Mouse (Mus musculus) cerebral cortex, adult 2 months (tissue): ENCODE measurements around the gene Ntrk3.

ENCODE experiments used
- WGBS: fragments of 180-500 bp; shearing (Covaris S2); methylation state at CpG from one replicate; pipeline ENCODE4 v1.1.7; 2018; 5-methylcytosine and 5-hydroxymethylcytosine counted together

Gene Ntrk3

DNA sequence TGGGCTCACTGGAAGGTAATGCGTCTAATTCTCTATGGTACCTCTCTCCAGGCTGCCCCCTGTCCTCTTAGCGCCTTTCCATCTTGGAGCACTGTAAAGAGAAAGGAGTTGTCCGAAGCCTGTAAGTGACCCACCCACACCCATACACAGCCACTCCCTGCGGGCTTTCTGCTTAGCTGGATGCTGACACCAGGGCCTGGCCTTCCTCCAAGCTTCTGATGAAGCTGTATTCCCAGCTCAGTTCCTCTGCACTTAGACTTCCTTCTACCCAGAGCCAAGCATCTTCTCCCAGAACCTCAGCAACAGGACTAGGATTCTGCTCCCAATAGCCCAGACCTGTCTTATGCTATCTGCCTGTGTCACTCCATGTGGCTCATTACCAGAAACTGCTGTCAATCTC is 114.1 kb downstream of the Ntrk3 start:
- WGBS, result 59% methylated on average over 4 of the region's 4 CpGs

DNA sequence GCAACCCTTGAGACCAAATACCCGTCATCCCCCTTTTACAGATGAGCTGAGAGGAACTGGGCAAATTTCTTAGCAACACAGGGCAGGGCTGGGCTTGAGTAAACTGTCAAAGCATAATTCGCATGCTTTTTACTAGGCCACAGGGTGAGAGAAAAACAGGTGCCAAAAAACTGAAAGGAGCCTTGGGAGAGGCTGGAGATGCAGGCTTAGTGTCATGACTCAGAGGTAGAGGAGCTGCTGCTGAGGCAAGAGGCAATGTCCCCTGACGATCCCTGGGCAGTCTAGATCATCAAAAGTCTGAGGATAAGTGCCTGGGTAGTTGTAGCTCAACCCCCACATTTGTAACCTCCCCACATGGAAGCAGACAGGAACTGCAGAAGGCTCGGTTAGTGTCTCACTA is 116.7 kb downstream of the Ntrk3 start:
- WGBS, result 54% methylated on average over 4 of the region's 4 CpGs

DNA sequence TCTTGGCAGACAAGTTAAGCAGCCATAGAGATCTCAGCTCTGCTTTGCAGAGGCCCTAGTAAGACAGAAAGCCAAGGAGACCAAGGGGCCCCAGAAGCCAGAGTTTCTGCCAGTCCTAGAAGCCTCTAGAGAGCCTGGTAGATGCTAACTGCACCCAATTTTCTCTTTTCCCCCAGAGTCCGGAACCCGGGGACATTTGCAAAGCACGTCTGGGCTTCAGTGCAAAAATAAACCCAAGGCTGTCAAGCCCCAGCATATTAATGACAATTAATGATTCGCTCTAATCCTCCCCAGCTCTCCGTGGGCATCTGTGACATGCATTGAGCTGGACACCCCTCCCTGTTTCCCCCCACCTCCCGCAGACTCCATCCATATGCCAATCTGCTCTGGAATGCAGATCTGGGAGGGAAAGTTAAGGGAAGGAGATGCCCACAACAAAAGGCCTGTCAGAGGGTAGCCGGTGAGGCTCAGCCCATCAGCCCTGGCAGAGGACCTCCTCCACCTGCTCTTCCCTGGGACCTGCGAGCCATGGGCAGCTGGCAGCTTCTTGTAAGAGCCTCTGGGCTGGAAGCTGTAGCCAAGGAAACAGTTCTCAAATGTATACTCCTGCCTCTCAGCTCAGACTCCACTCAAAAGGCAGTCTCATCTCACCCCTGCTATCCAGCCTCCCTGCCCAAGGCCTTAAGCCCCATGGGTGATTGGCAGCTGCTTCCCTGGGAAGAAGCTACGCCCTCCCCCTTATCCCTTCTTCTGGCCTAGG is 117.8 kb downstream of the Ntrk3 start:
- WGBS, result 51% methylated on average over 9 of the region's 9 CpGs

DNA sequence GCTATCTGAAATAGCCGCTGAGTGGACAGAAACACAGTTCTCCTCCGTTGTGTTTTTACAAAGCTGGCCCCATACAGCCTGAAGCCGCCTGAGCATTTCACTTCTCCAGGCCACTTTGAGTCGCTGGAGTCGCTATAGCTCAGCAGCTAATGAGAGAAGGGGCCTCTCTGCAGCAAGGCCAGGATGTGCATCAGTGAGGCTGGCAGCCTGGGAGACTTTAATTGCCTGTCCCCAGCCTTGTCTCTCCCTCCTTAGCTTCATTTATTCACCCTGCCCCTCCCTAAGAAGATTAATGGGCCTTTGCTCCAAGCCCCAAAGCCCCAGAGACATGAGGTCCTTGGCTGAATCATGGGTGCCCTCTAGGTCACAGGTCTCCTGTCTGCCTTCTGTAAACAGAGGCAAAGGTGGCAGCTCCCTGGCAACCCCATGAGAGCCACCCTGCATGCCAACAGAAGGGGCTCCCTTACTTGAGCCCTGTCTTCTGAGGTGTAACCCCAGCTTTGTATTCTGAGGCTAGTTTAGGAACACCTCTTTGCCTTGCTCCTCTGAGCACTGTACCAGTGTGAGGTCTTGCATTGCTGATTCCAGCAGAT is 132.2 kb downstream of the Ntrk3 start:
- 66% methylated on average over 5 of the region's 5 CpGs for WGBS

DNA sequence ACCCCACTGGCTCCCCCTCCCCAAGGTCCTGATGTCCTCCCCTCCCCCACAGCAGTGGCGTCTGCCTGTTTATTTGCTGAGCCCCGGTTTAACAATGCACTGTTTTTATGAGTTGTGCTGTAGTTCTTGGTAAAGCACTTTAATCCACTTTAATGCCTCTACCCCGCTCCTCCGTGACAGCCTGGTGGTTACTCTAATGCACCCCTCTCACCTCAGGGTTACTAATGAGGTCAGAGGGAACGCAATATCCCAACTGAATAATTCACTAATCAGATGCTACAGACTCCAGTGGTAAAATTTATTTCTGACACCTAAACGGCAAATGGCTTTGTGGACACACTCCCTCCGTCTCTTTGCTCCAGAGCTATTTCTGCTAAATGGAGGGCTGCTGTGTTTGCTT is 133.9 kb downstream of the Ntrk3 start:
- 60% methylated on average over 7 of the region's 7 CpGs for WGBS

DNA sequence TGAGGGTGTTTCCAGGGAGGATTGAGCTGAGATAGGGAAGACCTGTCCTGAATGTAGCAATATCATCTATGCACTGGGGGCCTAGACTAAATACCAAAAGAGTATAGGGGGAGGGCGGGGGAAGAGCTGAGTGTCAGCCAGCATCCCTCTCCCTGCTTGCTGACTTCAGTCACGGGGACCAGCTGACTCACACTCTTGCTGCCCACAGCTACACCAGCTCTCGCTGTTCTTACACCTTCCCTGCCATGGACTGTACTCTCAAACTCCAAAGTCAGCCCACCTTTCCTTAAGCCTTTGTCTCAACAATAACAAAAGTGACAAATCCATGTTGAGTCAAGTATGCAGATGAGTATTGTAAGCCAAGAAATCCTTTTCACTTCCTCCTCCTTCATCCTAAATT is 136.0 kb downstream of the Ntrk3 start:
- WGBS, result 52% methylated on average over 3 of the region's 3 CpGs

DNA sequence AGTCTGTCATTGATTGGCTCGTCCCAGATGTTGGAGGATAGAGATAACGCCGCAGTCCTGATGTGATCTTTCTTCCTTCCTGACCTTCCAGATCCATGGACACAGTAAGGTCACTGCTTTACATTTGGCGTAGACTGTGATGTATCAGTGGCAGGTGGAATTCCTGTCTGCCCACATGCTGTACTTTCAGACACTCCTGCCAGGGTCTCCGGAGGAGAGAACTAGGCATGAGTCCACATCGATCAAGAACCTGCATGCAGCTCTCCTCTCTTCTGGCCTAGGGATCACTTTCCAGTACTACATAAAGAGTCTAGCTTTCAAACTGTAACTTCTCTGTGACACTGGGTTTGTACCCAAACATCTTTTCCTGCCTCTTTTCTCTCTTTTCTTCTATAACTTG is 136.9 kb downstream of the Ntrk3 start:
- 89% methylated on average over 6 of the region's 6 CpGs for WGBS

DNA sequence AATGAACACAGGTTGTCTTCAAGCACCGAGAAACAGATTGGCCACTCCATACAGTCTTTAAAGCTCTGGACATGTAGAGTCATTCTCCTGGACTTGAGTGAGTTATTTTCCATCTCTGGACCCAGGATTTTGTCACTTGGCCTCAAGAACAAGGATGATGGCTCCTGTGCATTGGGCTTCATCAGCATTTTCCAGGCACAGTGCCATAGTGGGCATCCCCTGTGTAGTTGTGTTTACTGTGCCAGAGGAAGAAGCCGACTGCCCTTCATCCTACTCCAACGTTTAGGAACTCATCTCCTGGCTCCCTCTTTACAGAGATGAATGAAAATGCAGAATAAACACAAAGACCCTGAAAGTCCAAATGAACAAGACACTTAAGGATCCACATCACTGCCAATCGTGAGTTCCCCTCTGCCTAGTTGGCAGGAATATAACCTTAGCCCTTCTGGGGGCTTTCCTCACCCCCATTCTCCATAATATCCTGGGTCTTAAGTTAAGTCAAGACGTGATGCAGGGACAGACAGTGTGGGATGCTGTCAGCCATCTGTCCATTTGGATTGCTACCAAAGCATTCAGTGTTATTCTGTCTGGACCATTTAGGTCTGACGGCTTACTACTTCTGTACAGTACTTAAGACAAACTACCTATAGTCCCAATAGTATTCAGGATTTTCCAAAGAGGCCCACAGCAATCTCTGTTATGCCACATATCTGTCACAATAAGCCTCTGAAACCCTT is 137.7 kb downstream of the Ntrk3 start:
- 57% methylated on average over 6 of the region's 6 CpGs for WGBS

DNA sequence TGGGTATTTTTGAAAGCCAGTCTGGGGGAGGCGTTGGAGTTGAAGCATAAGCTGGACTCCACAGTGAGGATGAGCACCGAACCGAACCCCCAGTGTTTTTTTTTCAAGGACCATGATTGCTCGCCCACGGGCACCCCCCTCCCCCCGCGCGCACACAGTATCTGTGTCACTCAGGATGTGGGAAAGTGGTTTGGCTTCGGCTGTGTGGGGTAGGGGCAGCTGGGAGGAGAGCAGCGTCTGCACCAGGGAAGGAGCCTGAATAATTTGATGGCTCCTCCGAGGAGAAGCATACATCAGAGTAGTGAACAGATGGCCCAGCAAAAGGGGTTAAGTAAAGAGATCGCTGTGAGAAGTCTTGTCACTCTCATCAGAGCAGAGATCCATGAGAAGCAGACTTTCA is 139.7 kb downstream of the Ntrk3 start:
- WGBS, result 22% methylated on average over 12 of the region's 12 CpGs

DNA sequence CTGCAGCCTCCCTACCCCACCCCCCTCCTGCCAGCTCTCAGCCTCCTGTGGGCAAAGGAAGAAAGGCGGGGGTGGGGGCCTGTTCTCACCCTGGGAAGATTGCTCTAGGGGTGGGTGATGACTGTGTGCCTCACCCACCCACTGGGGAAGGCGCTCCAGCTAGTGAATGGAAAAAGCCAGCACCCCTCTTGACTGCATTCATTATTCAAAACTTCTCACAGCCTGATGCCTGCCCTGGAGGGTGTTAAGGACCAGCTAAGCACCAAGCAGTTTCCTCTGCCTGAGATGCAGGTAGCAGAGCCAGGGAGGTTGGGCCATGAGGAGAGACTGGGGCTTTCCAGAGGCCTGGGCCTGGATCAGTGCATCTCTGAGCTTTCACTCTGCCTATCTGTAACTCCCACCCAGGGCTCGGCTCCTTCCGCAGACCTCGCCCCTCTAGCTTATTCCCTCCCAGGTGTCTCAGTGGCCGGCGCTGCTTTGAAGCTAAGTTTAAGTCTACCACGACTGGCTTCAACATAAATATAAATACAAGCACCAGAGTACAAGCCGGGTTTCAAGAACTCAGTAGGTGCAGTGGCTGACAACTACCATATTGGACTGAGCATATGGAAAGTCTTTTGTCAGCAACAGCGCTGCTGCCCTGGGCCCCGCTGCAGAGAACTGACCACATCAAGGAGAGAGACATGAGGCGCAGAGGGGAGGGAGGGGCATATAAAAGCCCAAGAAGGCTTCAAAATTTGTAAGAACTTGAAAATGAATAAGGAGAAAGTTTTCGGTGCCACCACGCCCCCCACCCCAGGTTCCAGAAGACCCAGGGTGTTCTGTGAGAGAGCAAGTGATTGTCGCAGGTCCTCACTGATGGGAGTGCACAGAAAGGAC is 140.3 kb downstream of the Ntrk3 start:
- 43% methylated on average over 15 of the region's 15 CpGs for WGBS

DNA sequence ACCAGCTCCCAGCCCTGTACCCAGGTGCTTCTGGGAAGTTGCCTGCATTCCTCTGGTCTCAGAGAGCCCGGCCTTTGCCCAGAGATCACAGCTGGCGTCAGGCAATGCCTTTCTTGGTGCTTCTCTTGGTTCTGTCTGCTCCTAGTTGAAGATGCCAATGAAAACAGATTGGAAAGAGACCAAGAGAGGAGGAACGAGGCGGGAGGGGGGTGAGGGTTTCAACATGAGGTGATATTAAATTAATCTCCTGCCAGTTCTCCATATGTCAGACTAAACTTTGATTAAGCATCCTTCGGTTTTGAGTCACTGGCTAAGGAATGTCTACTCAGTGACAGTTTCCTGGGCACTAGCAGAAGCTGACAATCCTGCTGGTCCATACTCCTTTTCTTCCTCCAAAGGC is 141.3 kb downstream of the Ntrk3 start:
- WGBS, result 44% methylated on average over 5 of the region's 5 CpGs

DNA sequence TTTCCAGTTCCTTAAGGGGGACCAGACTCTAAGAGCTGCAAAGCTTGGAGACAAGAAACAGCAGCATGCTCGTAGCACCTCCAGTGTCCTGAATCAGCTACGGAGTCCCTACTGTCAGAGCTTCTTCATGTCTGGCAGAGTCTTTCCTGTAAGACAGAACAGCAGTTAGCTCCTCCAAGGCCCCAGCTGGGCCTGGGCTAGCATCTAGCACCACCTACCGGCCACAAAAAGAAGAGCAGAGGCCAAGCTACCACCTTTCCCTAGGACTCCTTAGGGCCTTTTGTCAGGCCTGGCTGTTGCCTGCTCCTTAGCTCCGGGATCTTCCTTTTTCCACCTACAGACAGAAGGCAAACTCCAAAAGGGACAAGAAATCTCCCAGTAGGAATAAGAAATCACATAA is 141.9 kb downstream of the Ntrk3 start:
- WGBS, result 3% methylated on average over 4 of the region's 4 CpGs

DNA sequence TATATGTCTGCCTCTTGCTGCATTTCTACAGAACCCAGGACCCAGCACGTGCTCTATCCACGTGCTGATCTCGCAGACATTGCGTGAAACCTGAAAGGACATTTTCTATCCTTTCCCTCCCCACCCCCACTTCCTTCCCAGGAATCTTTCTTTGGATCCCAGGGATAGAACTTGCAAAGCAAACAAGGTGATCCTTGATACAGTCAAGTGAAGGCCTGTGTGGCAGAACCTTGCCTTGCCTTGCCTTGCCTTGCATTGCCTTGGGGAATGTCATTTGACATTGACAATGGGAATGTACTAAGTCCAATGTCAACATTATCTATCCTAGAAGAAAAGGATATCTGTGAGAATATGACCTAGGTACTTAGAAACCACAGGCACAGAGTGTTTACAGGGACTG is 144.9 kb downstream of the Ntrk3 start:
- 92% methylated on average over 4 of the region's 4 CpGs for WGBS

DNA sequence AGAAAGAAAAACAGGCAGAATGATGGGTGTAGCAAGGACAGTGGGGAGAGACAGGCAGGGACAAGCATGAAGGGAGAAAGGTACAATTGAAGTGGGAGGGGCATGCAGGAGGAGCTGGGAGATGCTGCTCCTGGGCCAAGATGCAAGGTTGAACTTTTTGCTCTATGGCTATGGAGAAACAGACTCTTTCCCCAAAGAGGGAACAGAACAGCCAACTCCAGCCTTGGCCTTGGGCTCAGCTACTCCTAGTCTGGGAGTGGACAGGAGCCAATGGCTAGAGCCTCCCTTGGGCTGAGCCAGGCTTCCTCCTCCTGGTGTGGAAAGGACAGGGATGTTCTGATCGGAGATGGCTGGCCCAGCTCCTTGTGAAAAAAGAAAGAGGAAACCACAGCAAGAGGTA is 145.6 kb downstream of the Ntrk3 start:
- 82% methylated on average over 1 of the region's 1 CpGs for WGBS

DNA sequence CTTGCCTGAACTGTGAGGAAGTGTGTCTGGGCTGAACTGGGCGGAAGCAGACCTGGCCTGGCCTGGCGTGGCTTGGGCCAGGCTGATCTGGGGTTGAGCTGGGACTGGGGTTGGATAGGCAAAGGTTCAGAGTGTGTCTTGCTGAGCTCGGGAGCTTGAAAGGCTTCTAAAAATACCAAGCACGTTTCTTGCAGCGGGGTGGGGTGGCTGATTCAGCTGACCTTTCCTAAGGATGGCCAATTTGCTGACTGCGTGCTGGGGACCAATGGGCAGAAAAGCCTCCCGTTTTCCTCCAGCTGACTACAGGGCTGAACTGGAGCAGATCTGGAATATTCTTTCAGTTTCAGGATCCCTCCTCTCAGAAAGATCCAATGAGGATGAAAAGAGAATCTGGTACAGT is 148.0 kb downstream of the Ntrk3 start:
- 78% methylated on average over 7 of the region's 7 CpGs for WGBS

DNA sequence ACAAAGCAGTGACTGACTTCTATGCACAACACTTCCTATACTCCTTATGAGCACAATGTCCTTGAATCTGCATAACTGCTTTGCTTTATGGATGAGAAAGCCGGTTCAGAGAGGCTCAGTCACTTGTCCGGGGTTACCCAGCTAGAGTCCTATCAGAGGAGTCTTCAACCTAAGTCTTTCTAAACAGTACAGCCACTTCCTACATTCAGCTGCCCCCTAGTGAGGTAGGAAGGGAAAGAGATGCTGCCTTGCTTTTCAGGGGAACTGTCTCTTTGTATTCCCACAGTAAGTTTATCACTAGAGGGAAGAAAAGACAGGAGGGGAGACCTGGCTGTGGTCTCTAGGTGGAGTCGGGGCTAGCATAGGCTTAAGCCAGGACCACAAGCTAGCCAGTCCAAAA is 151.0 kb downstream of the Ntrk3 start:
- 31% methylated on average over 3 of the region's 3 CpGs for WGBS

DNA sequence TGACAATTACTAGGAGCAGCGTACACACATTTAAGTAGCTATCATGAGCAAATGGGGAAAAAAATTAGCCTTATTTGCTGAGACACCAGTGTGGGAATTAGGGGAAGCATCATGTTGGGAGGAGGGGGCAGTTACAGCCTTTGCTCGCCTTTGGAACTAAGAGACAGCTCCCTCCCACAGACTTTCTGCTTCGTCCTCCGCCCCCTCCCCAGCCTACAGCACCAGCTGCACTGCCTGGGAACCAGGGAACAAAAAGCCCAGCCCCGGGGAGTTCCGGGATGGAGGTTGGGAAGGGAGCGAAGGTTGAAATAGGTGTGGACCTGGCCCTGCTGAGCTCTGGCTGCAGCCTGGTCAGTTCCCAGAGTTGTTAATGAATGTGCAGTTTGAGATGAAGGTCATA is 151.9 kb downstream of the Ntrk3 start:
- WGBS, result 42% methylated on average over 7 of the region's 7 CpGs

DNA sequence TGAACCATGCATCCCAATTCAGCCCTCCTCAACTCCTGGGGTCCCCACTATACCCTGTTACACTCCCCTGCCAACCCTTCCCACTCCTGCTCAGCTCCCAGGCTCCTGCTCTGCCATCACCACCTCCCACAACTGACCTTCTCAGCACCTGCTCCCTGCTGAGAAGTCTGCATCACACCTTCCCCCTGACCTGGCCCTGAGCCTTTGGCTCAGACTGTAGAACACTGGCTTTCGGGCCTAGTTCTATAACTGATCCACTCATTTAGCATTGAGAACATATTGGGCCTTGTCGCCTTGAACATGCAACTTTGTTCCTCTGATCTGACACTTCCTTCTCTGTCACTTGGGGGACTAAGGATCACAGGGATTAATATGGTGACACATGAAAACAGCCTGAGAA is 152.9 kb downstream of the Ntrk3 start:
- 57% methylated on average over 2 of the region's 2 CpGs for WGBS

DNA sequence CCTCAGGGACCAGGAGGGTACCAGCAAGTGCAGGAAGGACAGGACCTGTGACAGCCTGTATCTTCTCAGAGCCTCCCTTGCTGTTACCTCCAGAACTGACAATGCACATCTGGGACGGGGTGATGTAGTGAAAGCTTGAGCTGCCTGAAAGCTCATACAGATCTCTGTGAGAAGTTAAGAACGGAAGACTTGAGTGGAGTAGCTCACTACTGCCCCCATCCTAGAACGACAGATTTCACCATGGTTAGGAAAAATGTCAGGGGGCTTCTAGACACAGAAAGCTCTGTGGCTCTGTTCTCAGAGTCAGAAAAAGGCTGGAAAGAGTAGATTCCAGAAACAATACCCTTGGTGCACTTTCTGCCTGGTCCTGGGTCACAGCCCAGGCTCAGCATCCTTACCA is 153.3 kb downstream of the Ntrk3 start:
- 5% methylated on average over 3 of the region's 3 CpGs for WGBS

DNA sequence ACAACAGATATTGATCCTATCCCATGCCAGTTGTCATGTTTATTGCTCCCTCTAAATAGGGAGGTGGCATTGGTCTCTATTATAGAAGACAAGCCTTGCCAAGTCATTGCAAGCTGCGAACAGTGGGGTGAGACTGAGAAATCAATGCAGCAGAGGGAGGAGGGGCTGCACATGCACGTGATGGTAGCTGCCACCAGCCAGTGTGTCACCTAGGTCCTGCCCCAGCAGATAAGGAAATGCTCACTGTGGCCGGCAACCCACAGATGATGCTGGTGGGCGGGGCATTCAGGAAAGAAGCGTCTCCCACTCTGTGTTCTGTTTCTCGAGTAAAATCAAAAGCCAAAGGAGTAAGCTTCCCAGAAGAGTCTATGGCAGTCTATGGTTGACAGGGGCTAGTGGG is 154.1 kb downstream of the Ntrk3 start:
- 40% methylated on average over 6 of the region's 6 CpGs for WGBS

DNA sequence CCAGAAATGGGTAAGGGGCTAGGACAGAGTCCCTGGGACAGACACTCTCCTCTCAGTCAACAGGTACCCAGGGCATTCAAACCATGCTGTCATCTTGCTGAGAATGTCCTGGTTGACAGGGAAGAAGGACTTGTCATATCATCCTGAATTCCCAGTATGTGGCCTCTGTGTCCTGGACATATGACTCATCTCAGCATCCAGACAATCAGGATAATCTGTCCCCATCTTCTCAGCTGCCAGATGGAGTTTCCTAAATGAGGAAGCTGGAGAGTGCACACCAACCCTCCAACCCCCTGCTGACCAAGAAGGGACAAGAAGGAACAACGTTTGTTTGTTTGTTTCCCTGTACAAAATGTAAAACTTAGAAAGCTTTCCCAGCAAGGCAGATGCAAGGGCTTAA is 156.5 kb downstream of the Ntrk3 start:
- WGBS, result 28% methylated on average over 1 of the region's 1 CpGs
